Mouse (Mus musculus) spleen, postnatal 0 days (tissue): ENCODE measurements around the gene Zbtb7a. TPM values are rescaled to one million over a fixed set of nuclear protein-coding genes. Genes with fewer than 3 reads are reported as not detected.

Source experiments
- polyA plus RNA-seq: library from polyadenylated mRNA; unstranded; fragments of >200 nt; fragmentation: Nextera tagmentation; extraction: Ambion mirVana; gene quantifications from 2 replicates; pipeline ENCODE4 v1.2.1, GENCODE M21; 2015

The Zbtb7a gene
- 59.5 and 59.9 TPM in 2 replicates for polyA plus RNA-seq

DNA sequence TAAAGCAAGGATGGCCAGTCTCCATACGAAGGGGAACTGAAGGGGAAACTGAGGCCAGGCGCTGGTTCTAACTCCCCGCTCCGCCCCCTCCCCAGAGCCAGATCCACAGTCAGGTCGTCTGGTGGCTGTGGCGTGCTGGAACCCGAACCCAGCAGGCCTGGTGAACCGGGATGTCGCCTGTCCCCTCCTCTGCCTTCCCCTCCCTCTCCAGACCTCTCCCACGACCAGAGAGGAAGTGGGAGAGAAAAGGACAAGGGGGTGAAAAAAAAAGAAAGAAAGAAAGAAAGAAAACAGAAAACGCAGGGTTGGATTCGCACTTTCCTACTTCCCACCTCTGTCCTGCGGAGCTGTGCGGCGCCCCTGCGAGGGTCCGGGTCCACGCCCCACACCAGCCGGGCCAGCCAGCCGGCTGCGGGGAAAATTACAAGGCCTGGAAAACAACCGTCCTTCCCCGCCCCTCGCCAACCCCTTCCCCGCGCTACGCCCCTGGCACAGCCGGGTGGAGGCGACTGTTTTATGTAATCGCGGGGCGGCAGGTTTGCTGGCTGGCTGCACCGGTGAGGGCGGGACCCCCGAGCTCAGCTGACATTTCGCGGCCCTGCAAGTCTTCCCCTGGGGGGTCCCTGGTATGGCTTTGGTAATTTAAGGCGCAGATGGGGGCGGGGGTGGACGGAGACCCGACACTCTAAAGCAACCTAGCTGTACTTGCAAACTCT, at the start of gene Zbtb7a:
TSS of gene Zbtb7a (plus strand) at position 255 of the 716 bp plus-strand sequence.

DNA sequence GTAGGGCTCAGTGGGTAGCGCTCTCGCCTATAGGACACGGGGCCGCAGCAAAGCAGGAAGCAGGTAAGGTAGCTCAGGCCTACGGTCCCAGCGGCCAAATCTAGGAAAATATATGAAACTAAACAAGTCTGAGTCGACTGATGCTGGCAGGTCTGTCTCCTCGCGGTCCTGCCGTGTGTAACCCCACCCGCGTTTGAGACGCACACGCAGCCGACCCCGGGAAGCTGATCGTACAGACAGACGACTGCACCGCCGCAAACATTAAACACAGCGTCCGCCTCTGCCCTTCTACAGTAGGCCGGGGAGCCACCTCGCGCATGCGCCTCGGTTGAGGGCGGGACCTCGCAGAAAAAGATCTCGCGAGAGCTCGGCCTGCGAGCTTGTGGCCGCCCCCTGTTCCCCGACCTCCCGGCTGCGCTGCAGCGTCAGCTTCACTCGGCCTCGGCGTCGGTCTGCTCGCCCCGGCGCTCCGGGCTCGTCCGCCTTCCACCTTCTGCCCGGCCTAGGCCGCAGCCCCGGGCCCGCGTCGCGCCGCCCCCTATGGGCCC, 29.4 kb upstream of the Zbtb7a start, which contains the start of gene Map2k2:
TSS of gene Map2k2 (plus strand) at position 351 of the 548 bp plus-strand sequence.

DNA sequence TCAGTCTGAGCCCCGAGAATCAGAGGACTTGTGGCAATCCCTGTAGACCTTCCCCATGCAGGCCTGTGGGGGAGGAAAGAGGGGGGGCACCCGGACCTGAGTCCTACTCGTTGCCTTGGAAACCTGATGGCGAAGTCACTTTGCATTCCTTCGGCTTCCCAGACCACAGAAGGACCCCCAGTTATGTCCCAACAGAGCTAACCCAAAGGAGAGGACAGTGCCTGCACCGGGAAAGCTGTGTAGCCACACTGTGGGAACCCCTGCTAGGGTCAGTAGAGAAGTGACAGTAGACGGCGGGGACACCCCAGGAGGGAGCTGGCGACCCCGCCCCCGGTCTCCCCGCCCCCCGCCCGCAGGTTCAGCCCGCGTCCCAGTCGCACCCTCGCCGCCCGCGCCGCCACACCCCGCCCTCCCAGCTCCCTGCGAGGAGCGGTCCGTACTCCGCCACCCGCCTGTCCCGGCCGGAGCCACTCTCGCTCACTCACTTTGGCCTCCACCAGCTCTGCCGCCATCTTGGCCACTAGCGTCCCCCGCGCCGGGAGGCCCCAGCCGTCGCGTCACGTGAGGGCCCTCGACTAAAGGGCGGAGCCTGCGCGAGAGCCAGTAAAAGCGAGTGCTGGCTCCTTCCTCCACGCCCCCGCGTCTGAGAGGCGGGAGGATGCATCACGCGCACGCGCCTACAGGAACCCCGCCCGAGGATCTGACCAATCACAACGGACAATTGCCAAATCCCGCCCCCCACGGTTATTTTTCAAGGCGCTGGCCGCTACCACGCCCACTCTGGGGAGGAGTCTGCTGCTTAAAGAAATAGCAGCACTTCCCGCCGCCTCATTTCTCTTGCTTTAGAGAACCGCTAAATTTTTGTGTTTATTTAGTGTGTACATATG, 32.4 kb downstream of the Zbtb7a start, which contains the start of gene Pias4:
TSS of gene Pias4 (minus strand) at position 724 of the 887 bp plus-strand sequence.

DNA sequence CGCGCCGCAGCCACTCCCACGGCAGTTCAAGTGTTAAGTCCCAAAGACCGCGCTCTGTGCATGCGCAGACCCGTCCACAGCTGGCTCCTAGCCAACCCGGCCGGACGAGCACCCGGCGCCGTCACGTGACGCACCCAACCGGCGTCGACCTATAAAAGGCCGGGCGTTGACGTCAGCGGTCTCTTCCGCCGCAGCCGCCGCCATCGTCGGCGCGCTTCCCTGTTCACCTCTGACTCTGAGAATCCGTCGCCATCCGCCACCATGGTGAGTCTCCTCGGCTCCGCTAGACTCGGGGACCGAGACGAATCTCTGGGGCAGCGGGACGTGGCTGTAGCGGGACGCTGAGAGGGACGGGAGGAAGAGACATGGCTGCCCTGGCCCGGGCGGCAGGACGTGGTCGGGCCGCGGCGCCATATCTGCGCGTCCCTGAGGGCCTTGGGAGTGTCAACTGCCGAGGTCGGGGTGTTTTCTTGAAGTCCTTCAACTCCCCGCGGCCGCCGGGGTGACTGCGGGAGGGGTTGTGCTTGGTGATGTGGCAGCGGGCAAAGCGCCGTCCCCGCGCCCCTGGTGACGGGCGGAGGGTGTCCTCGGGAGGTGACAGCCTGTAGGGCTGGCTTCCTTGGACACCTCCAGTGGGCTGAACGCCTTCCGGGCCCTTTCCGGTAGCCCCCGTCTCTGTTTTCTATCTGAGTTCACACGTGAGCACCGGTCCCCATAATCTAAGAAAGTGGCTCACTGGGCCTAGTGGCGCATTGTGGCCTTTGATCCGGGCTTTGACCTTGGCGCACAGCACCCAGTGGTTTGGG, 41.6 kb downstream of the Zbtb7a start, which contains the start of gene Eef2:
TSS of gene Eef2 (plus strand) at position 166 of the 806 bp plus-strand sequence.

DNA sequence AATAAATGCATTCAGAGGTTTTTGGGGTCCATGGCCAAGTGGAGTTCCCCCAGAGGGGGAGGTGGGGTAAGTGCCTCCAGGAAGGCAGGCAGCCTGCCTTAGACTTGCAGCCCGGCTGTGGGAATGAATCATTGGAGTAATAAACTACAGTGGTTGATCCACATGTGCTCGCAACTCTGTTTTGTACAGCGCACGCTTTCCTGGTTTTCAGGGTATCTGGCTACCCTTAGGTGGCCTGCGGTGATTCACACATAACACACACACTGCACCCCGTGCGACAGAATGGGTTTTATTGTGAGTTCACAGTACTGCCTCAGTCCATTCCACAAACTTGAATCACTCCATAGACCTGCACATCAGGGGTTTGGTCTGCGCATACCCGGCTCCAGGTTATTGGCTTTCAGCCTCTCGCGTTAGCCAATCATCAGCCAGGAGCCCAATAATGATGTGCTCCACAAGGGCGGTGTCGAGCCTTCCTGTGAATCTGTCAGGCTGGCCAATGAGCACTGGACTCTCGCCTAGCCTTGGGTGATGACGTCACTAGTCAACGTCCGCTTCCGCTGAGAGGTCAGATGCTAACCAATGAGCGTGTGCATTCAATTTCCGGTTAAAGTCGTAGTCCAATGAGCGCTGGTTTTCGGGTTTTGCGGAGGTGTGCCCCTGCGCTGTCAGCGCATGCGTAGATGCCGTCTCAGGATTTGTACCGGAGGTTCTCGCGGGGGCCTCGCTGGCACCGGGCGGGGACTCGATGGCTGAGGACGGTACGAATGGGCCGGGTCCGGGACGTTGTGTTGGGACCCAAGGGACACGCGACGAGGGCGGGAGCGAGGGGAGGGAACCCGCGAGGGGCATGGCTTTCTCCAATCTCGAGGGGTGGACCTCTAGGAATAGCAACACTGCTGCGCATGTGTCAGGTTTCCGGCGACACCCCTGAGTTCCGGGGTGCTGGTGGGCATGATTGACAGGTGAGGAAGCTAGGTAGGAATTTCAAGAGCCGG, 47.6 kb downstream of the Zbtb7a start, which contains the start of gene Dapk3:
TSS of gene Dapk3 (plus strand) at position 670 of the 998 bp plus-strand sequence.

DNA sequence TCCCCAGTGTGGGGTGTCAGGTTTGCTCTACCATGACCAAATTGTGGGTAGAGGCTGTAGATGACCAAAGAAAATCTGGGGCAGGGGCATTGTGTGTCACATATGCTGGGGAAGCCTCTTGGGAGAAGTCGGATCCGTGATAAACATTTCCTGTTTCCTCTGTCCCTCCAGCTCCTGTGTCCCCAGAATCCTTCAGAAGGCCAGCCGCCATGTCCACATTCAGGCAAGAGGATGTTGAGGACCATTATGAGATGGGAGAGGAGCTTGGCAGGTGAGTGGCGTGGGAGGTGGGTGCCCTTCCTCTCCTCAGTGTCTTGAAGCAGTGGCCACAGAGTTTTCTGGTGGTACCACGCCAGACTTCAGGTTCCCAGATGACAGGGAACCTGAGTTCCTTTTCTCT, 48.8 kb downstream of the Zbtb7a start, which contains the start of gene 4930442H23Rik:
TSS of gene 4930442H23Rik (minus strand) at position 45 of the 400 bp plus-strand sequence.

DNA sequence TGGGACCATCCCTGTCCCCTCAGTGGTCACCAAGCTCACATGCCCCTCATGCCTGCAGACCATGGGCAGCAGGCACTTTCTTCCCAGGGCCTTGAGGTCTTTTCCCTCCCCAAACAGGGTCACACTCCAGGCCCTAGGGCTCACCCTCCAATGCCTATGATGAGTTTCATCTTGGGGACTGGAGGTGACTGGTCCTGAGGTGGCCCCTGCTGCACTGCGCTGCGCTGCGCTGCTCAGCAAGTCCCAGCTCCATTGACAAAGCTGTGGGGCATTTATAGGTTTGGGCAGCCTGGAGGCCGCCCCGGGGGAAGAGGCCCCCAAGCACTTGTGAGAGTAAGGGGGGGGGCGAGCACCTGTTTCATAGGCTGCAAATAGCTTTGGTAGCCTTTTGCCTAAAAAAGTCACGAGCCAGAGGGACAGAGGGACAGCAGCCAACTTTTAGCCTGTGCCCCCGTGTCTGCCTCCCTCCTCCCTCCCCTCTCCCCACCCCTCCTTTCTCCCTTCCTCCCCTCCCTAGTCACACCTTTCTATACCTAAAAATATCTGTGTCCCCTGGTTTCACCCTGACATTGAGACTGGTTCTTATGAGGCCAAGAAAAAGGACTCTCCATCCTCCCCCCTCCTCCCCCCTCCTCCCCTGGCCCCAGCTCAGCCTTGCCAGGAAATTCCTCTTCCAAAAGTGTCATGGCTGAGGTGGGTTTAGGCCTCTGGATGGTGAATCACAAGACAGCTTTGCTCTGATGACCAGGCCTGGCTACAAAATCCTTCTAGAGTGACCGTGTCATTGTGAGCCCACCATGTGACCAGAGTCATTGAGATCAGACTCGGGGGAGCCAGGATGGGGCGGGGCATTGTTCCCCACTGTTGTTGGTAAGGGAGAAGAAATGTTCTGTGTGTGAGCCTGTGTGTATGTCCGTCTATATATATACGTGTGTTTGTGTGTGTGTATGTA, 67.1 kb downstream of the Zbtb7a start, which contains the start of gene Nmrk2:
TSS of gene Nmrk2 (minus strand) at position 245 of the 952 bp plus-strand sequence.

Other genes starting within 250 kb of the Zbtb7a start
- gene Timm13, start 234.3 kb upstream of the Zbtb7a start, polyA plus RNA-seq = 233 and 235 TPM in 2 replicates
- gene Lmnb2, start 217.0 kb upstream of the Zbtb7a start, polyA plus RNA-seq = 10.5 and 12.7 TPM in 2 replicates
- gene Gadd45b, start 205.1 kb upstream of the Zbtb7a start, polyA plus RNA-seq = 10.3 and 11.5 TPM in 2 replicates
- gene Gng7, start 120.3 kb upstream of the Zbtb7a start, polyA plus RNA-seq = 0.67 and 0.95 TPM in 2 replicates
- not detected in 2 replicates for gene Diras1, start 109.6 kb upstream of the Zbtb7a start, polyA plus RNA-seq
- gene Slc39a3, start 97.8 kb upstream of the Zbtb7a start, polyA plus RNA-seq = 5.5 and 7.1 TPM in 2 replicates
- gene Sgta, start 75.0 kb upstream of the Zbtb7a start, polyA plus RNA-seq = 54.6 and 63.6 TPM in 2 replicates
- gene Thop1, start 65.2 kb upstream of the Zbtb7a start, polyA plus RNA-seq = 19.3 and 20.4 TPM in 2 replicates
- gene Creb3l3, start 36.3 kb upstream of the Zbtb7a start, polyA plus RNA-seq = 0.30 and 0.38 TPM in 2 replicates
- 93.5 and 93.8 TPM in 2 replicates for gene Map2k2, start 29.3 kb upstream of the Zbtb7a start, polyA plus RNA-seq
- gene Pias4, start 32.7 kb downstream of the Zbtb7a start, polyA plus RNA-seq = 25.3 and 25.7 TPM in 2 replicates
- gene Eef2, start 41.4 kb downstream of the Zbtb7a start, polyA plus RNA-seq = 454 and 484 TPM in 2 replicates
- gene Dapk3, start 47.8 kb downstream of the Zbtb7a start, polyA plus RNA-seq = 22.4 and 23.8 TPM in 2 replicates
- not detected in 2 replicates for gene 4930442H23Rik, start 48.6 kb downstream of the Zbtb7a start, polyA plus RNA-seq
- gene Nmrk2, start 66.8 kb downstream of the Zbtb7a start, polyA plus RNA-seq = not detected in 2 replicates
- not detected in 2 replicates for gene Atcay, start 95.6 kb downstream of the Zbtb7a start, polyA plus RNA-seq
- 0.65 and 0.82 TPM in 2 replicates for gene Zfr2, start 97.9 kb downstream of the Zbtb7a start, polyA plus RNA-seq
- gene Matk, start 117.7 kb downstream of the Zbtb7a start, polyA plus RNA-seq = 4.1 and 6.0 TPM in 2 replicates
- 126 and 131 TPM in 2 replicates for gene Mrpl54, start 131.7 kb downstream of the Zbtb7a start, polyA plus RNA-seq
- gene Apba3, start 131.7 kb downstream of the Zbtb7a start, polyA plus RNA-seq = 17.8 and 19.1 TPM in 2 replicates
- 0.53 and 1.2 TPM in 2 replicates for gene Tjp3, start 156.4 kb downstream of the Zbtb7a start, polyA plus RNA-seq
- 15.4 and 20.0 TPM in 2 replicates for gene Pip5k1c, start 157.7 kb downstream of the Zbtb7a start, polyA plus RNA-seq
- gene Cactin, start 185.9 kb downstream of the Zbtb7a start, polyA plus RNA-seq = 27.4 and 29.3 TPM in 2 replicates
- 13.1 and 18.9 TPM in 2 replicates for gene Tbxa2r, start 193.5 kb downstream of the Zbtb7a start, polyA plus RNA-seq
- 0.05 and 0.08 TPM in 2 replicates for gene Gipc3, start 208.0 kb downstream of the Zbtb7a start, polyA plus RNA-seq
- gene Hmg20b, start 215.3 kb downstream of the Zbtb7a start, polyA plus RNA-seq = 48.0 and 50.8 TPM in 2 replicates
- 14.5 and 14.7 TPM in 2 replicates for gene Mfsd12, start 222.3 kb downstream of the Zbtb7a start, polyA plus RNA-seq
- gene 4930404N11Rik, start 230.6 kb downstream of the Zbtb7a start, polyA plus RNA-seq = 2.2 and 2.5 TPM in 2 replicates
- 142 and 145 TPM in 2 replicates for gene Fzr1, start 243.3 kb downstream of the Zbtb7a start, polyA plus RNA-seq
- gene Dohh, start 249.2 kb downstream of the Zbtb7a start, polyA plus RNA-seq = 71.6 and 73.6 TPM in 2 replicates
- 1.6 and 1.8 TPM in 2 replicates for gene Gm48551, start 249.2 kb downstream of the Zbtb7a start, polyA plus RNA-seq